In the genomic region with DNA sequence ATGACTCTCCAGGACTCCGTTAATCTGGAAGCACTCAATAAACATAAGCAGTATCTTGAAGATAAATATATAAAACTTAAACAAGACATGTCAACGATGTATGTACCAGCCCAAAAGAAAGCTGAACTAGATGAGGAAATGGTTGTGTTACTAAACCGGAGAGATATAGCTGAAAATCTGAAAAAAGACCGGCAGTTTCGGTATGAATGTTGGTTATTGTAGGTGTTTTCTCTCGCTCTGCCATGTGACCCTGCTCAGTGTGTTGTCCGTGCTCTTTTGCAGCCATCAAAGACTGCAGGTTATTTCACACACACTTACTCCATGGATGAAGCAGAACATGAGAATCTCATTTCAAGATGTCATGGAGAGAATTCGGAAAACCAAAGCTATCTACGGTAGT, we compare ENCODE assay signal across 16 mouse cellular contexts. TPM values are rescaled to one million over a fixed set of nuclear protein-coding genes. Genes with fewer than 3 reads are reported as not detected.
"Had no signal": no experiment of that assay in that cellular context is flagged by ENCODE, and none has a peak within 500 bp of the region (broad histone marks: within the 10 kb centered on the region; RNA-seq: fewer than 3 reads in every experiment).

No protein-coding gene starts in this region.

- H3K9me3 ChIP-seq: midbrain, embryonic 10.5 days; midbrain, embryonic 12.5 days; neural tube, embryonic 13.5 days; neural tube, embryonic 15.5 days had no signal

- H3K36me3 ChIP-seq: midbrain, embryonic 10.5 days; midbrain, embryonic 12.5 days; neural tube, embryonic 13.5 days; neural tube, embryonic 15.5 days had no signal

- H3K4me1 ChIP-seq: midbrain, embryonic 10.5 days; midbrain, embryonic 12.5 days; neural tube, embryonic 13.5 days; neural tube, embryonic 15.5 days had no signal

- H3K27ac ChIP-seq: midbrain, embryonic 10.5 days; midbrain, embryonic 12.5 days; neural tube, embryonic 13.5 days; neural tube, embryonic 15.5 days had no signal

- H3K4me2 ChIP-seq: lung, embryonic 14.5 days; midbrain, embryonic 12.5 days; neural tube, embryonic 13.5 days; neural tube, embryonic 15.5 days had no signal

- H3K9ac ChIP-seq: lung, embryonic 14.5 days; midbrain, embryonic 12.5 days; neural tube, embryonic 13.5 days; neural tube, embryonic 15.5 days had no signal

- DNase-seq: lung, adult 18-20 months; lung, embryonic 14.5 days; lung, postnatal 10 days; lung, postnatal 36 days; midbrain, embryonic 14.5 days; right cerebral cortex, postnatal 14 days; thymus, adult 18-20 months; thymus, postnatal 14 days; thymus, postnatal 36 days had no signal

- ATAC-seq: midbrain, embryonic 16.5 days had no signal

- H3K27me3 ChIP-seq: midbrain, embryonic 12.5 days; neural tube, embryonic 13.5 days; neural tube, embryonic 15.5 days had no signal

- H3K4me3 ChIP-seq: midbrain, embryonic 10.5 days; midbrain, embryonic 12.5 days; myocyte; neural tube, embryonic 13.5 days; neural tube, embryonic 15.5 days had no signal

RNA-seq across cellular contexts. Expression of a gene that starts 12.7 kb away (rescaled TPM):
- polyA plus RNA-seq: spleen, adult 2 months had no signal
